In genomic region chr3:135402201-135402658, GRCm38 (mm10) we compare ENCODE assay signal across 7 mouse cellular contexts. TPM values are rescaled to one million over a fixed set of nuclear protein-coding genes. Genes with fewer than 3 reads are reported as not detected.
DNase-seq lines count a peak whose midpoint lies in the region; ATAC-seq and TF ChIP-seq lines count a peak whose summit lies in the region.

No protein-coding gene starts in this region.

- no peak overlapping the region for H3K9ac ChIP-seq in embryonic facial prominence, embryonic 11.5 days (replicated peaks; ENCODE audit: low read length)
- no peak overlapping the region for H3K9ac ChIP-seq in heart, adult 2 months (ENCODE audit: low read depth, low read length)
- H3K9ac ChIP-seq in limb, embryonic 13.5 days: no peak overlapping the region
- no peak overlapping the region for H3K9ac ChIP-seq in midbrain, embryonic 16.5 days (ENCODE audit: low read depth, low read length)

- TF ChIP-seq POLR2A in heart, adult 2 months (IDR thresholded peaks at IDR 0.05; ENCODE audit: insufficient read depth, low read depth, low read length): no peak
- no peak for TF ChIP-seq POLR2A in kidney, adult 2 months (IDR thresholded peaks at IDR 0.05; ENCODE audit: low read depth, low read length)
- TF ChIP-seq POLR2A in spleen, adult 2 months (IDR thresholded peaks at IDR 0.05; ENCODE audit: low read depth, low read length): no peak

- peak; percentile 95 for TF ChIP-seq CTCF in heart, adult 2 months (IDR thresholded peaks at IDR 0.05)
- TF ChIP-seq CTCF in kidney, adult 2 months (conservative IDR thresholded peaks at IDR 0.05; ENCODE audit: insufficient read depth, insufficient read length, low read depth, low read length): peak; percentile 95
- peak; percentile 81; the same call in 1 of the 2 replicates for TF ChIP-seq CTCF in spleen, adult 2 months (IDR thresholded peaks at IDR 0.05; ENCODE audit: extremely low read depth, insufficient read depth, insufficient read length, insufficient replicate concordance)

- no peak overlapping the region for H3K4me3 ChIP-seq in embryonic facial prominence, embryonic 11.5 days (ENCODE audit: low read depth, low read length)
- H3K4me3 ChIP-seq in heart, adult 2 months: no peak overlapping the region
- no peak overlapping the region for H3K4me3 ChIP-seq in kidney, adult 2 months (ENCODE audit: insufficient read depth, low read depth, low read length)
- H3K4me3 ChIP-seq in limb, embryonic 13.5 days: no peak overlapping the region
- H3K4me3 ChIP-seq in midbrain, embryonic 16.5 days (ENCODE audit: low read depth, low read length): no peak overlapping the region
- H3K4me3 ChIP-seq in spleen, adult 2 months (ENCODE audit: extremely low read depth, insufficient read depth, insufficient read length): no peak overlapping the region

- no peaks in the 10 kb centered on the region for H3K36me3 ChIP-seq in embryonic facial prominence, embryonic 11.5 days (replicated peaks; ENCODE audit: control insufficient read depth, insufficient read depth, low read depth, low read length)
- no peaks in the 10 kb centered on the region for H3K36me3 ChIP-seq in heart, adult 2 months (ENCODE audit: control insufficient read depth, insufficient read depth, low read length)
- H3K36me3 ChIP-seq in kidney, adult 2 months (ENCODE audit: control insufficient read depth, insufficient read depth, low read length): no peaks in the 10 kb centered on the region
- H3K36me3 ChIP-seq in limb, embryonic 13.5 days: peaks cover 18% of the 10 kb centered on the region
- H3K36me3 ChIP-seq in midbrain, embryonic 16.5 days (ENCODE audit: control insufficient read depth, insufficient read depth, low read length): peaks cover 3% of the 10 kb centered on the region; the same call in 1 of the 2 replicates
- H3K36me3 ChIP-seq in spleen, adult 2 months (ENCODE audit: control insufficient read depth, insufficient read depth, low read length): 0 out of 2 replicates have a peak, but pooled peaks cover 5% of the 10 kb centered on the region

- no peaks in the 10 kb centered on the region for H3K9me3 ChIP-seq in embryonic facial prominence, embryonic 11.5 days (replicated peaks; ENCODE audit: control insufficient read depth, low read length)
- no peaks in the 10 kb centered on the region for H3K9me3 ChIP-seq in limb, embryonic 13.5 days
- no peaks in the 10 kb centered on the region for H3K9me3 ChIP-seq in midbrain, embryonic 16.5 days (replicated peaks; ENCODE audit: control insufficient read depth, low read length, poor library complexity, severe bottlenecking)

- peak; percentile 92 for DNase-seq in adrenal gland, postnatal 10 days
- DNase-seq in embryonic facial prominence, embryonic 11.5 days (ENCODE audit: low spot score): peak; percentile 91
- peak; percentile 89 to 91 for DNase-seq in heart, adult 2 months
- peak; percentile 88 for DNase-seq in kidney, adult 2 months
- DNase-seq in spleen, adult 2 months (ENCODE audit: low read depth in 1 of 2, low spot score in 2 of 2): peak; percentile 83 to 88

- ATAC-seq in embryonic facial prominence, embryonic 11.5 days (replicated peaks; ENCODE audit: insufficient number of reproducible peaks, low FRiP score, low TSS enrichment, low read depth): peak; percentile 76
- peak; percentile 80 for ATAC-seq in limb, embryonic 13.5 days (ENCODE audit: low FRiP score, low read depth)
- ATAC-seq in midbrain, embryonic 16.5 days: peak; percentile 82

- H3K79me2 ChIP-seq in heart, adult 2 months (replicated peaks; ENCODE audit: control insufficient read depth, insufficient read depth, low read length): no peaks in the 10 kb centered on the region

- TF ChIP-seq EP300 in heart, adult 2 months (IDR thresholded peaks at IDR 0.05; ENCODE audit: insufficient read depth, low read depth, low read length): peak; percentile 94

- H3K27me3 ChIP-seq in embryonic facial prominence, embryonic 11.5 days (ENCODE audit: control insufficient read depth, insufficient read depth, low read length): no peaks in the 10 kb centered on the region
- H3K27me3 ChIP-seq in heart, adult 2 months (ENCODE audit: control insufficient read depth, insufficient read depth, low read length): no peaks in the 10 kb centered on the region
- H3K27me3 ChIP-seq in kidney, adult 2 months (replicated peaks; ENCODE audit: control insufficient read depth, insufficient read depth, low read length): no peaks in the 10 kb centered on the region
- no peaks in the 10 kb centered on the region for H3K27me3 ChIP-seq in limb, embryonic 13.5 days
- no peaks in the 10 kb centered on the region for H3K27me3 ChIP-seq in midbrain, embryonic 16.5 days (ENCODE audit: control insufficient read depth, insufficient read depth, low read depth, low read length)
- H3K27me3 ChIP-seq in spleen, adult 2 months (ENCODE audit: control insufficient read depth, insufficient read depth, low read length): no peaks in the 10 kb centered on the region

- intact Hi-C loops in heart, adult 2 months (cut with DNase I): loop anchor here (1.0 to 5.0 kb wide), 8 partner anchors 21 to 329 kb away; partner anchors contain the start of genes Bdh2, Cisd2 and Manba

- H3K4me1 ChIP-seq in embryonic facial prominence, embryonic 11.5 days (ENCODE audit: control insufficient read depth, insufficient read depth, low read length): no peaks in the 10 kb centered on the region
- H3K4me1 ChIP-seq in heart, adult 2 months (ENCODE audit: control insufficient read depth, insufficient read depth, low read length): peaks cover 1% of the 10 kb centered on the region
- no peaks in the 10 kb centered on the region for H3K4me1 ChIP-seq in kidney, adult 2 months (ENCODE audit: control insufficient read depth, insufficient read depth, low read length)
- no peaks in the 10 kb centered on the region for H3K4me1 ChIP-seq in limb, embryonic 13.5 days
- no peaks in the 10 kb centered on the region for H3K4me1 ChIP-seq in midbrain, embryonic 16.5 days (ENCODE audit: control insufficient read depth, insufficient read depth, low read length)
- peaks cover 5% of the 10 kb centered on the region; the same call in 1 of the 2 replicates for H3K4me1 ChIP-seq in spleen, adult 2 months (ENCODE audit: control insufficient read depth, insufficient read depth, insufficient read length)

- 15% methylated on average over 10 of the region's 10 CpGs for WGBS in embryonic facial prominence, embryonic 11.5 days
- WGBS in heart, adult 2 months: 2% methylated on average over 10 of the region's 10 CpGs
- WGBS in kidney, adult 2 months: 5% methylated on average over 10 of the region's 10 CpGs
- WGBS in limb, embryonic 13.5 days: 11% methylated on average over 10 of the region's 10 CpGs
- 13% methylated on average over 10 of the region's 10 CpGs for WGBS in midbrain, embryonic 16.5 days
- 4% methylated on average over 10 of the region's 10 CpGs for WGBS in spleen, adult 2 months

- H3K27ac ChIP-seq in embryonic facial prominence, embryonic 11.5 days (replicated peaks; ENCODE audit: low read depth, low read length): no peak overlapping the region
- no peak overlapping the region; the same call in 1 of the 2 replicates for H3K27ac ChIP-seq in heart, adult 2 months
- no peak overlapping the region for H3K27ac ChIP-seq in kidney, adult 2 months (ENCODE audit: insufficient read depth, low read depth, low read length)
- H3K27ac ChIP-seq in limb, embryonic 13.5 days: no peak overlapping the region
- no peak overlapping the region for H3K27ac ChIP-seq in midbrain, embryonic 16.5 days (ENCODE audit: low read length)
- no peak overlapping the region for H3K27ac ChIP-seq in spleen, adult 2 months (ENCODE audit: insufficient read depth, low read length)

- no peak overlapping the region for H3K4me2 ChIP-seq in embryonic facial prominence, embryonic 11.5 days (ENCODE audit: low read depth, low read length)
- no peak overlapping the region for H3K4me2 ChIP-seq in limb, embryonic 13.5 days (replicated peaks)
- H3K4me2 ChIP-seq in midbrain, embryonic 16.5 days (ENCODE audit: low read length): peak overlapping the region; percentile 9; the same call in 1 of the 2 replicates

RNA-seq across cellular contexts. Expression of gene Cisd2, which starts 21.5 kb away (rescaled TPM):
- 10 to 100 TPM; 27.0 to 30.2 TPM for total RNA-seq in adrenal gland, postnatal 10 days (2021)
- polyA plus RNA-seq in embryonic facial prominence, embryonic 11.5 days (2014; fragmentation: Nextera tagmentation; extraction: Ambion mirVana): 59.1 and 62.8 TPM in 2 replicates
- 10 to 100 TPM; 47.1 to 55.0 TPM for total RNA-seq in heart, adult 2 months (2021)
- polyA plus RNA-seq in heart, adult 2 months (2012; rRNA removed): 20.6 and 31.4 TPM in 2 replicates
- 28.7 and 33.5 TPM in 2 replicates for polyA plus RNA-seq in kidney, adult 2 months (2012; rRNA removed)
- polyA plus RNA-seq in limb, embryonic 13.5 days (2015; fragmentation: Nextera tagmentation; extraction: Ambion mirVana): 66.8 and 67.7 TPM in 2 replicates
- 68.8 and 74.3 TPM in 2 replicates for polyA plus RNA-seq in midbrain, embryonic 16.5 days (2015; fragmentation: Nextera tagmentation; extraction: Ambion mirVana)
- 19.1 and 20.1 TPM in 2 replicates for polyA plus RNA-seq in spleen, adult 2 months (2012; rRNA removed)

RNA-seq across cellular contexts. Expression of gene Ube2d3, which starts 35.7 kb away (rescaled TPM):
- total RNA-seq in adrenal gland, postnatal 10 days (2021): 100 to 1,000 TPM; 350 to 358 TPM
- polyA plus RNA-seq in embryonic facial prominence, embryonic 11.5 days (2014; fragmentation: Nextera tagmentation; extraction: Ambion mirVana): 676 and 720 TPM in 2 replicates
- 100 to 1,000 TPM; 357 to 416 TPM for total RNA-seq in heart, adult 2 months (2021)
- 285 and 532 TPM in 2 replicates for polyA plus RNA-seq in heart, adult 2 months (2012; rRNA removed)
- polyA plus RNA-seq in kidney, adult 2 months (2012; rRNA removed): 307 and 333 TPM in 2 replicates
- 506 and 507 TPM in 2 replicates for polyA plus RNA-seq in limb, embryonic 13.5 days (2015; fragmentation: Nextera tagmentation; extraction: Ambion mirVana)
- polyA plus RNA-seq in midbrain, embryonic 16.5 days (2015; fragmentation: Nextera tagmentation; extraction: Ambion mirVana): 336 and 353 TPM in 2 replicates
- 174 and 242 TPM in 2 replicates for polyA plus RNA-seq in spleen, adult 2 months (2012; rRNA removed)

RNA-seq across cellular contexts. Expression of gene Slc9b1, which starts 54.4 kb away (rescaled TPM):
- total RNA-seq in adrenal gland, postnatal 10 days (2021): under 1 TPM; 0.45 to 0.84 TPM
- polyA plus RNA-seq in embryonic facial prominence, embryonic 11.5 days (2014; fragmentation: Nextera tagmentation; extraction: Ambion mirVana): 0.63 TPM in 1 of 2 replicates, not detected in the other
- total RNA-seq in heart, adult 2 months (2021): under 1 TPM in 1 of 2 experiments, not detected in 1; 0.29 TPM
- 0.04 TPM in 1 of 2 replicates, not detected in the other for polyA plus RNA-seq in heart, adult 2 months (2012; rRNA removed)
- 0.06 TPM in 1 of 2 replicates, not detected in the other for polyA plus RNA-seq in kidney, adult 2 months (2012; rRNA removed)
- polyA plus RNA-seq in limb, embryonic 13.5 days (2015; fragmentation: Nextera tagmentation; extraction: Ambion mirVana): 0.23 and 0.28 TPM in 2 replicates
- 0.41 TPM in 1 of 2 replicates, not detected in the other for polyA plus RNA-seq in midbrain, embryonic 16.5 days (2015; fragmentation: Nextera tagmentation; extraction: Ambion mirVana)
- polyA plus RNA-seq in spleen, adult 2 months (2012; rRNA removed): not detected in 2 replicates
